Mouse (Mus musculus): ENCODE measurements around the gene 2310009B15Rik. TPM values are rescaled to one million over a fixed set of nuclear protein-coding genes. Genes with fewer than 3 reads are reported as not detected.

The 2310009B15Rik gene
- polyA plus RNA-seq, 1 experiment = 16.0 TPM

GRCm38 (mm10) chr1:138831309-138831708 lies 25.3 kb downstream of the 2310009B15Rik start:
- no peak overlapping the region for H3K27ac ChIP-seq (ENCODE audit: insufficient read depth, low read depth, low read length)
- no peaks in the 10 kb centered on the region for H3K4me1 ChIP-seq (ENCODE audit: control insufficient read depth, insufficient read depth, low read length)
- TF ChIP-seq CTCF (IDR thresholded peaks at IDR 0.05; ENCODE audit: low read depth, low read length) (no peak), POLR2A (IDR thresholded peaks at IDR 0.05; ENCODE audit: borderline replicate concordance, low read depth, low read length) (no peak)
- peak overlapping the region; percentile 58 for H3K4me3 ChIP-seq (ENCODE audit: insufficient read depth, low read length)

- Histone ChIP-seq H3K4me3 (ENCODE audit: insufficient read depth, low read length) (no peak overlapping the region), H3K4me1 (ENCODE audit: control insufficient read depth, insufficient read depth, low read length) (no peaks in the 10 kb centered on the region), H3K27ac (ENCODE audit: insufficient read depth, low read depth, low read length) (no peak overlapping the region)
- no peak for TF ChIP-seq CTCF (IDR thresholded peaks at IDR 0.05; ENCODE audit: low read depth, low read length)
- no peak for TF ChIP-seq POLR2A (IDR thresholded peaks at IDR 0.05; ENCODE audit: borderline replicate concordance, low read depth, low read length)
These were observed 29.8 kb downstream of the 2310009B15Rik start for GRCm38 (mm10) chr1:138826841-138827240.

GRCm38 (mm10) chr1:138822985-138823322 lies 33.7 kb downstream of the 2310009B15Rik start:
- H3K4me1 ChIP-seq (ENCODE audit: control insufficient read depth, insufficient read depth, low read length) = no peaks in the 10 kb centered on the region
- no peak for TF ChIP-seq CTCF (IDR thresholded peaks at IDR 0.05; ENCODE audit: low read depth, low read length)
- no peak for TF ChIP-seq POLR2A (IDR thresholded peaks at IDR 0.05; ENCODE audit: borderline replicate concordance, low read depth, low read length)
- no peak overlapping the region for H3K27ac ChIP-seq (ENCODE audit: insufficient read depth, low read depth, low read length)
- no peak overlapping the region for H3K4me3 ChIP-seq (ENCODE audit: insufficient read depth, low read length)

- Histone ChIP-seq H3K4me1 (ENCODE audit: control insufficient read depth, insufficient read depth, low read length) (no peaks in the 10 kb centered on the region), H3K27ac (ENCODE audit: insufficient read depth, low read depth, low read length) (no peak overlapping the region), H3K4me3 (ENCODE audit: insufficient read depth, low read length) (no peak overlapping the region)
- TF ChIP-seq CTCF (IDR thresholded peaks at IDR 0.05; ENCODE audit: low read depth, low read length) (no peak), POLR2A (IDR thresholded peaks at IDR 0.05; ENCODE audit: borderline replicate concordance, low read depth, low read length) (no peak)
These were observed 34.2 kb downstream of the 2310009B15Rik start for GRCm38 (mm10) chr1:138822255-138822984.

Other genes starting within 250 kb of the 2310009B15Rik start
- 78.1 and 79.1 TPM in 2 replicates for gene Nek7, start 236.7 kb downstream of the 2310009B15Rik start, polyA plus RNA-seq (2012; ENCODE audit: insufficient read depth, insufficient read length, missing spikeins)
- not detected in 2 replicates for gene Lhx9, start 8.3 kb downstream of the 2310009B15Rik start, polyA plus RNA-seq (2012; ENCODE audit: insufficient read depth, insufficient read length, missing spikeins)
- gene Dennd1b, start 106.6 kb upstream of the 2310009B15Rik start, polyA plus RNA-seq (2012; ENCODE audit: insufficient read depth, insufficient read length, missing spikeins) = 25.2 and 34.4 TPM in 2 replicates

Measured in bone marrow macrophage, adult 2 months (primary cell).